Comparison of ENCODE assay signal across 8 mouse cellular contexts in the genomic region with DNA sequence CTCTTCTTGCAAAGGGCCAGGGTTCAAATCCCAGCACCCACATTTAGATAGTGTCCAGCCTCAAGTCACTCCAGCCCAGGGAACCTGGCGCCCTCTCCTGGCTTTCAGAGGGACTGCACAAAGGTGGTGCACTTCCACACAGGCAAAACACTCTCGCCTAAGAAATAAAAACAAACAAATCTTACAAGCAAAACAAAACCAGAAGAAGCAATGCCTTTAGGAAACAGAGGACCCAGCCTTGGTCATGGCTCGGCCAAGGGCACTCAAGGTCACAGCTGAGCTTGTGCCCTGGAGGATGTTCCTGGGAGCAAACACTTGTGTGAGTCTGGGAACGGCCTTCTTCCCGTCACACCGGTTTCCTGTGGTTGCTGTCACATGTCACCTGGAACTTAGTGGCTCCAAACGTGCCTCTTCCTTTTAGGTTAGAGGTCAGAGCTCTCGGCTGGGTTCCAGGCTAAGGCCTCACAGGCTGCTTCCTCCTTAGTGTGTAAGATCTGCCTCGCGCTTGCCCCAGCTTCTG.
DNase-seq lines count a peak whose midpoint lies in the region; ATAC-seq and TF ChIP-seq lines count a peak whose summit lies in the region.

No protein-coding gene starts in this region.

- H3K4me2 ChIP-seq in hindbrain, embryonic 12.5 days (replicated peaks) = no peak overlapping the region
- no peak overlapping the region for H3K4me2 ChIP-seq in hindbrain, embryonic 16.5 days (ENCODE audit: low read length)
- H3K4me2 ChIP-seq in heart, postnatal 0 days (ENCODE audit: low read depth, low read length) = no peak overlapping the region
- H3K4me2 ChIP-seq in limb, embryonic 15.5 days = no peak overlapping the region

- no peak for TF ChIP-seq POLR2A in olfactory bulb, adult 2 months (IDR thresholded peaks at IDR 0.05; ENCODE audit: insufficient read depth, low read depth, low read length)

- no peaks in the 10 kb centered on the region for H3K36me3 ChIP-seq in hindbrain, embryonic 12.5 days
- H3K36me3 ChIP-seq in hindbrain, embryonic 16.5 days (ENCODE audit: control insufficient read depth, insufficient read depth, low read length) = no peaks in the 10 kb centered on the region
- no peaks in the 10 kb centered on the region for H3K36me3 ChIP-seq in heart, postnatal 0 days (replicated peaks; ENCODE audit: control insufficient read depth, insufficient read depth, low read length)
- H3K36me3 ChIP-seq in limb, embryonic 15.5 days = no peaks in the 10 kb centered on the region

- peaks cover 16% of the 10 kb centered on the region; the same call in 1 of the 2 replicates for H3K27me3 ChIP-seq in hindbrain, embryonic 12.5 days
- H3K27me3 ChIP-seq in hindbrain, embryonic 16.5 days (replicated peaks; ENCODE audit: control insufficient read depth, insufficient read depth, low read length) = no peaks in the 10 kb centered on the region; the same call in 1 of the 2 replicates
- H3K27me3 ChIP-seq in heart, postnatal 0 days (ENCODE audit: control insufficient read depth, insufficient read depth, low read length) = no peaks in the 10 kb centered on the region
- no peaks in the 10 kb centered on the region for H3K27me3 ChIP-seq in limb, embryonic 15.5 days

- no peak overlapping the region for H3K9ac ChIP-seq in hindbrain, embryonic 12.5 days
- H3K9ac ChIP-seq in hindbrain, embryonic 16.5 days (ENCODE audit: low read depth, low read length) = no peak overlapping the region
- H3K9ac ChIP-seq in heart, postnatal 0 days (replicated peaks; ENCODE audit: low read depth, low read length) = no peak overlapping the region
- H3K9ac ChIP-seq in limb, embryonic 15.5 days = no peak overlapping the region

- no peak overlapping the region for H3K4me3 ChIP-seq in hindbrain, embryonic 12.5 days
- H3K4me3 ChIP-seq in hindbrain, embryonic 16.5 days (ENCODE audit: low read length) = no peak overlapping the region
- H3K4me3 ChIP-seq in heart, postnatal 0 days (ENCODE audit: low read depth, low read length) = no peak overlapping the region
- no peak overlapping the region for H3K4me3 ChIP-seq in limb, embryonic 15.5 days
- H3K4me3 ChIP-seq in olfactory bulb, adult 2 months (ENCODE audit: insufficient read depth, low read depth, low read length) = no peak overlapping the region

- H3K9me3 ChIP-seq in hindbrain, embryonic 12.5 days (replicated peaks) = no peaks in the 10 kb centered on the region
- H3K9me3 ChIP-seq in hindbrain, embryonic 16.5 days (ENCODE audit: control insufficient read depth, low read length) = no peaks in the 10 kb centered on the region
- H3K9me3 ChIP-seq in heart, postnatal 0 days (replicated peaks; ENCODE audit: control insufficient read depth, low read length) = no peaks in the 10 kb centered on the region
- H3K9me3 ChIP-seq in limb, embryonic 15.5 days = no peaks in the 10 kb centered on the region

- 0 out of 2 replicates have a peak overlapping the region, but pooled peaks have one; percentile 17 for H3K27ac ChIP-seq in hindbrain, embryonic 12.5 days
- H3K27ac ChIP-seq in hindbrain, embryonic 16.5 days (ENCODE audit: low read depth, low read length) = no peak overlapping the region
- H3K27ac ChIP-seq in heart, postnatal 0 days (ENCODE audit: low read depth) = peak overlapping the region; percentile 54
- H3K27ac ChIP-seq in limb, embryonic 15.5 days = peak overlapping the region; percentile 22; the same call in 1 of the 2 replicates
- H3K27ac ChIP-seq in olfactory bulb, adult 2 months (ENCODE audit: insufficient read depth, low read depth, low read length) = no peak overlapping the region

- 57% methylated on average over 10 of the region's 10 CpGs for WGBS in hindbrain, embryonic 12.5 days
- 62% methylated on average over 10 of the region's 10 CpGs for WGBS in hindbrain, embryonic 16.5 days
- 42% methylated on average over 10 of the region's 10 CpGs for WGBS in heart, postnatal 0 days
- 49% methylated on average over 10 of the region's 10 CpGs for WGBS in limb, embryonic 15.5 days
- WGBS in olfactory bulb, adult 2 months = 78% methylated on average over 10 of the region's 10 CpGs

- peaks cover 52% of the 10 kb centered on the region for H3K4me1 ChIP-seq in hindbrain, embryonic 12.5 days
- peaks cover 19% of the 10 kb centered on the region for H3K4me1 ChIP-seq in hindbrain, embryonic 16.5 days (ENCODE audit: control insufficient read depth, insufficient read depth, low read depth, low read length)
- H3K4me1 ChIP-seq in heart, postnatal 0 days (ENCODE audit: control insufficient read depth, insufficient read depth) = peaks cover 23% of the 10 kb centered on the region; the same call in 1 of the 2 replicates
- H3K4me1 ChIP-seq in limb, embryonic 15.5 days = peaks cover 55% of the 10 kb centered on the region
- peaks cover 50% of the 10 kb centered on the region for H3K4me1 ChIP-seq in olfactory bulb, adult 2 months (ENCODE audit: control insufficient read depth, insufficient read depth, low read length)

- peak; percentile 71 to 82 for DNase-seq in adrenal gland, postnatal 36 days
- peak; percentile 63 for DNase-seq in heart, postnatal 0 days (ENCODE audit: low spot score)
- no peak for DNase-seq in cerebellum, adult 18-20 months
- no peak for DNase-seq in cerebellum, postnatal 10 days

- peak; percentile 72; the same call in 1 of the 2 replicates for TF ChIP-seq EP300 in heart, postnatal 0 days (IDR thresholded peaks at IDR 0.05; ENCODE audit: low read depth)

- ATAC-seq in hindbrain, embryonic 12.5 days (ENCODE audit: low FRiP score) = no peak
- ATAC-seq in hindbrain, embryonic 16.5 days = no peak
- peak; percentile 24 for ATAC-seq in heart, postnatal 0 days (ENCODE audit: insufficient read depth, low read depth)
- ATAC-seq in limb, embryonic 15.5 days (ENCODE audit: insufficient number of reproducible peaks, low FRiP score, low TSS enrichment, low read depth) = no peak

- TF ChIP-seq CTCF in heart, postnatal 0 days (IDR thresholded peaks at IDR 0.05; ENCODE audit: low read depth) = peak; percentile 65
- peak; percentile 39; the same call in 1 of the 2 replicates for TF ChIP-seq CTCF in olfactory bulb, adult 2 months (IDR thresholded peaks at IDR 0.05; ENCODE audit: insufficient read depth, low read depth, low read length)

Comparison
In these comparisons a context has a peak if more than half of its experiments do, and no peak if none do; other contexts are left out.
1. H3K27ac ChIP-seq: peak in hindbrain, embryonic 12.5 days (single experiment), heart, postnatal 0 days (single experiment) and limb, embryonic 15.5 days (single experiment); none in hindbrain, embryonic 16.5 days (single experiment) and olfactory bulb, adult 2 months (single experiment).
2. DNase-seq: peak in adrenal gland, postnatal 36 days (2 of 2) and heart, postnatal 0 days (single experiment); none in cerebellum, adult 18-20 months (0 of 2) and cerebellum, postnatal 10 days (0 of 2).